Mouse (Mus musculus) left cerebral cortex, postnatal 25 days (tissue): ENCODE measurements around the gene Slfn5. TPM values are rescaled to one million over a fixed set of nuclear protein-coding genes. Genes with fewer than 3 reads are reported as not detected.
A peak's percentile ranks its signal among the peaks of the same experiment; 100 is the strongest.
"Not testable (repeated sequence)": the region's sequence is repeated elsewhere in the genome, so short reads cannot be mapped to it uniquely, and the experiment has no call there.

Experiments used
- DNase-seq, 2 experiments: peaks; one replicate each; pipeline ENCODE4 v3.0.0; 2022; ENCODE audit warnings: low spot score in 2 of 2, mixed read lengths in 1 of 2
- intact Hi-C: fragments of 180-260 bp; cut with DNase I; formaldehyde crosslinking; loops from one replicate; pipeline ENCODE4 v1.15.1; 2025
- total RNA-seq, 2 experiments: library from RNA; stranded (reverse); gene quantifications; 2 replicates each; pipeline ENCODE4 v1.2.3; 2021

Gene Slfn5
- total RNA-seq, 2 experiments from 2014 or later, result 4.4 to 4.5 TPM

DNA sequence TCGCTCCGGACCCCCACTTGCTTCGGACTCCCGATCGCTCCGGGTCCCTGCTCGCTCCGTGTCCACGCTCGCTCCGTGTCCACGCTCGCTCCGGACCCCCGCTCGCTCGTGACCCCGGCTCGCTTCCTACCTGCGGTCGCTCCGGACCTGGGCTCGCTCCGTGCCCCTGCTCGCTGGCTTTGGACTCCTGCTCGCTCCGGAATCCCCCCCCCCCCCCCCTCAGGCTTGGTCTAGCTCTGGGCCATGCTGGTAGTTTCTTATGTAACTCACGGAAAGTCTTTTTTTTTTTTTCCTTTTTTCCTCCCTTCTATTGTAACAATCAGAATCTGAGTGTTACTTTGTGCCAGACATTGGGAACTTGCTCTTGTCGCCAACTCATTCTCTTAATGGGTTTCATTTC lies 18.0 kb upstream of the Slfn5 start:
- intact Hi-C loops, result no loop called here
- DNase-seq, result no peak

DNA sequence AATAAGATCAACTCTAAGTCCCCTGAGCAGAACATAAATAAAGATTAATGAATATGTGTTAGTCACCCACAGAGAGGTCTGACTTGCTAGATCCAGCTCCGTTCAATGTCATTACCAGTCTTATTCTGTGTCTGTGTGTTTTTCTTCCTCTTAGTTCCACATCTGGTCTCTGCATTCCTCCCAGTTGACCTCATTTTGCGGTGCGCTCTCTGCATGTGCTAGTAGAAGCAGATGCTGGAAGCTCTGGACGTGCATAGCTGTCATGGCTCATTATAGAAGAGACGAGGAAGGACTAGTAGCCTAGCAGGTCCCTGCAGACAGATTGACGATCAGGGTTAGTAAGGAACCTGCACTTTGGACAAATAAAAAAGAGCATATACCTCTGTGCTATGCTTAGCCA lies 7.8 kb upstream of the Slfn5 start:
- intact Hi-C loops, result no loop called here
- DNase-seq, result no peak

DNA sequence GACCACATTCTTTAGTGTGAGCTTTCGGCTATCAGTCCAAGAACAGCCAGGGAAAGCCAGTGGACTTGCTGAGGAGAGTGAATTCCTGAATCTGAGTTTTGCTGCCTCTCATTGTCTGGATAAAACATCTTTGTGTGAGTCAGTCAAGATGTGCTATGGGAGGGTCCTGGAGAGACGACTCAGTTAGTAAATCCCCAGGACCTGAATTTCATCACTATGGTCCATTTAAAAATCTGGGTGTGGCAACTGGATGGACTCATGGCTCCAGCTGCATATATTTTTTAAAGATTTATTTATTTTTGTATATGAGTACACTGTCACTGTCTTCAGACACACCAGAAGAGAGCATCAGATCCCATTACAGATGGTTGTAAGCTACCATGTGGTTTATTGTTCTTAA lies 5.5 kb upstream of the Slfn5 start:
- no peak for DNase-seq
- intact Hi-C loops, result no loop called here

DNA sequence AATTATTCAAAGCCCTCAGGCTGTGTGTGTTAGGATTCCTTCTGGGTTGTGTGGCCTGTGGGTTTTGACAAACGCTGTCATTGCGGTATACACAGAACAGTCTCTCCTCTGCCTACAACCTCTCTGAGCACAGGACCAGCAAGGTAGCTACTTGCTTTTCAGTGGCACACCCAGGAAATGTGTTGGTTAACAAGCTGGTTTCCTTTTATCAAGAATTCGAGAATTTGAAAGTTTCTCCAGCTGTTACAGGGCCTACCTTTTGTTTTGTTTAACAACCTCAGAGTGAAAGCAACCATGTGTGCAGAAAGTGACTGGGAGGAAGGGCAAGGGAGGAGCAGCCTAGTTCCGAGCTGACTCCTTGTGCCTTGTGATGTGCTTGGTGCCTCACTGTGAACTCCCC lies 3.7 kb upstream of the Slfn5 start:
- intact Hi-C loops, result no loop called here
- DNase-seq, result no peak

DNA sequence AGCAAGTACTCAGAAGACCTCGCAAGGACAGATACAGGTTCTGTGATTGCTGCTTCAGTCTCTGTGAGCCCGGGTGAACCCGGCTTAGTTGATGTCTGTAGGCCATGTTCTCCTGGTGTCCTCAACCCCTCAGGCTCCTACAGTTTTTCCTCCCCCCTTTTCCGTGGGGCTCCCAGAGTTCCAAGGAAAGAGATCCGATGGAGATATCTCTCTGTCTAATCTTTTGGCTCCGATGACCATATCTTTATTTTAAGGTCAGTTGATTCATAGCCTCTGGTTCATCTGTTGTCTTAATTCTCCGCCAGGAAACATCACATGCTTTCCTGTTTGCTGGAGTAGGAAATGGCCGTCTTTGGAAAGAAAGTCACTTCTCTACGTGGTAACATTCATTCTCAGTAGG lies 2.1 kb upstream of the Slfn5 start:
- intact Hi-C loops, result no loop called here
- no peak for DNase-seq

DNA sequence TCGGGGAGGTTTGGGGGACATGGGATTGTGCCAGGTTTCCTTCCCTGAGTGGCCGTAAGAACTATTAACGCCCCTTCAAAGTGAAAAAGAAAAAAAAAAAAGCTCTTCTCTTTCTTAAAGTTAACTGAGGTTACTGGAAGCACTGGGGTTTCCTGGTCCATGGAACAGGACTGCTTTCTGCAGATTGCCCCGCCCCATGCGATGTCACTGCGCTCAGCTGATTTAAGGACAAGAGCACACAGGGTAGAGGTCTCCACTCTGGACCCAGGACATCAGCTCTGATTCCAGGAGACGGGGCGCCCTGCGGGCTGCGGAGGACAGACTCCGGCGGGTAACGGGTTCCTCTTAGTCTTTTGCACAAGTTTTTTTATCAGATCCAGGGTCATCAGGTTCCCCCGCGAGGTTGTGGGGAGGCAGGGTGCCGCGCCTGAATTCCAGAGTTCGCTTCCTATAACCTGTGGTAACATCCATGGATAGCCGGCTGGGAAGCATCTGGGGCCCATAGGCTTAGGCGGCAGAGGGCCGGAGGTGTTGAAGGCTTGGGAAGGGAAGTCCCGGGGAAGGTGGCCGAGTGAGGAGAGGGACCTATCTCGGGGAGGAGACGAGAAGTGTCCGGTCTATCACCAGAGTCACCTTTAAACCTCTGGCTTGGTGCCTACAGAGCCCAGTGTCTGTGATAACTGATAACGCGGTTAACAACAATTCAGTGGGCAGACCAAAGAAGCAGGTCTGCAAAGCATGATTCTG lies 889 bp downstream of the Slfn5 start:
- intact Hi-C loops, result no loop called here

DNA sequence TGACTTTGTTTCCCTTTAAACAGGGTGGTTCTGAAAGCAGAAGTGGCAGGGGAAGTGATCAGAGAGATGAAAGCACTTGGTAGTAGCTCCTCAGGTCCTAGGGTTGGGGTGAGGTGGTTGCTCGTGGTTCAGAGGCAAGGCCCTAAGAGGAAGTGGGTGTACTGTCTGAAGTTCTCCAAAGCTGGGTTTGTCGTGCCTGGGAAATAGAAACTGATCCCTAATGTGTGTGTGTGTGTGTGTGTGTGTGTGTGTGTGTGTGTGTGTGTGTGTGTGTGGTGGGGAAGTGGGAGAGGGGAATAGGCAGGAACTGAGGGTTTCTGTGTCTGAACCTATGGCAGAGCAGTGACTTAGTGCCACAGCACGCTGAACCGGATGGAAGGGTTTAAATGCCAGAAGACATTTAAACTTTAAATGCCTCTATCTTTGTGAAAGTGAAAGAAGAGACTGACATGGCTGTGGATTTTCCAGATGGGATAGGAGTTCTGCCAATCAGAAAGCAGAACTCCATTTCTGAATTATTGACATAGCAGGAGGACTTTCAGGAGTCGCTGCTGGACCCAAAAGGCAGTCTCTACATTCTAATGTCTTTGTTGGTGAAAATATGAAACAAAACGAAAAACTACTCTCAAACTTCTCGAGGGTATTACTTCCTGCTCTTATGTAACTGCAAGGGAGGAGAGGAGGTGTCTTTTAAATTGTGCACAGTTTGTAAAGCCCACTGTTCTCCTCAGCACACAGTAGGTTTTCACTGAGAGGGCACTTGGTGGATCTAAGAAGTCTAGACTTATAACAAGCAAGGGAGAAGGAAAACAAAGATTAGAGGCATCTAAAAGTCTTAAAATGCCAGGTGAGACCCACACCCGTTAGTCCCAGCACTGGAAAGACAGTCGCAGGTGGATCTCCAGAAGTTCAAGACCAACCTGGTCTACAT lies 1.7 kb downstream of the Slfn5 start:
- intact Hi-C loops, result no loop called here
- DNase-seq, result no peak

More for the DNA sequence above, 889 bp downstream of the Slfn5 start:
- DNase-seq, result no peak

DNA sequence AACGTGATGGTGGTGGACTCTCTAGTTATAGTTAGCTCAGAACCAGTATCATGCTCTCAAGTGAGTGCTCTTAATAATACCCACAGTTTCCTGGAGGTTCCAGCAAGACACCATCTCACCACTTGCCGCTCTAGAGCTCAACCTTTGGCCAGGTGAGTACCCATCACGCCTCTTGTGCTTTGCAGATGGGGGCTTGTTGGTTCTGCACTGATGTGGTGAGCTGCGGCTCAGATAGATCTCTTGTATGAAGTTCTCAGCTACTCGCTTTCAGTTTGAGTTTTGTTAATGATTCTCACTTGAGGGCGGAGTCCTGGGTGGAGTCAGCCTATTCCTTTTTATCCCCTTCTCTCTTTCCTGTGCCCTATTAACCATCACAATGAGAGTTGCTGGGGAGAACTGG lies 3.5 kb downstream of the Slfn5 start:
- DNase-seq, result no peak
- intact Hi-C loops, result no loop called here

DNA sequence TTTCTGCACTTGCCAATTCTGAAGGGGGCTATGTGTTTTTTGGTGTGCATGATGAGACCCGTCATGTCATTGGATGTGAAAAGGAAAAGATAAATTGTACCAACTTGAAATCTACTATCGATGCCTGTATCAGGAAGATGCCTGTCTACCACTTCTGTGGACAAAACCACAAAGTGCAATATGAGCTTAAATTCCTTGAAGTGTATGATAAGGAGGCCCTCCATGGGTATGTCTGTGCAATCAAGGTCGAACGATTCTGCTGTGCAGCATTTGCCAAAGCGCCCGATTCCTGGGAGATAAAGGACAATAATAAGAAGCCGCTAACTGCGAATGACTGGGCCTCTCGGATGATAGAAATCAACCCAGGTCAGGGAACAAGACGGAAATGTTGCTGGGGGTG lies 5.8 kb downstream of the Slfn5 start:
- intact Hi-C loops, result no loop called here
- DNase-seq, result no peak

DNA sequence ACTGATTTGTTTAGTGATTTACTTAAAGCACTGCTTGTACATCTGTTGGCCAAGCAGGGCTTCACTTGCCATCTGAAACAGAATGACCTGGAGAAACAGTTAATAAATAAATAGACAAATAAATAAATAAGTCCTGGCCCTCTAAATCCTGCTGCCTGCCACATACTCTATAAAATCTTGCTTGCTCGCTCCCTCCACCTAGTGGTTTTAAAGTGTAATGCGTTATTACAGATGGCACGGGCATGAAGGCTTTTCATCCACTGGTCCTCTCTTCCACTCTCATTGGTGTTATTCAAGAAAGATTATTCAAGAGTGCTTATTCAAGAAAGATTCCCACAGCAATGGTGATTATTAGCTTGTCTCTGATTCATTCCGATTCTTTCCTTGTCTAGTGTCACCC lies 8.5 kb downstream of the Slfn5 start:
- intact Hi-C loops, result loop anchor here (2.0 kb wide), 1 partner anchor 43 kb away; no protein-coding TSS in a partner anchor
- peak; percentile 15 to 16 for DNase-seq

DNA sequence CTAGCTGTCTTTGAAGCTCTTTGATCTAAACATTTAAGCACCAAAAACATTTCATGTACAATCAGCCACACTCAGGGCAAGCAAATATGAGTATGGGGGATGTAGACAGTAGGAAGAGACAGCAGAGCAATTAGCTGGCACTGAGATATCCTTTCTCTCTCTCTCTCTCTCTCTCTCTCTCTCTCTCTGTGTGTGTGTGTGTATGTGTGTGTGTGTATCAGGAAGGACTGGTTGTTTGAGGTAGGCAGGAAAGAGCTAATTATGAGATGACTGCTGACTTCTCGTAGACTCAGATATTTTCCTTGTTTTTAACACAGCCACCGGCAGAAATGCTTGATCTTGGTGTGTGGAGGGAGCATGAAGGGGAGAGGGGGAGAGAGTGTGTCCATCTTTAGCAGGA lies 10.6 kb downstream of the Slfn5 start:
- intact Hi-C loops, result no loop called here

DNA sequence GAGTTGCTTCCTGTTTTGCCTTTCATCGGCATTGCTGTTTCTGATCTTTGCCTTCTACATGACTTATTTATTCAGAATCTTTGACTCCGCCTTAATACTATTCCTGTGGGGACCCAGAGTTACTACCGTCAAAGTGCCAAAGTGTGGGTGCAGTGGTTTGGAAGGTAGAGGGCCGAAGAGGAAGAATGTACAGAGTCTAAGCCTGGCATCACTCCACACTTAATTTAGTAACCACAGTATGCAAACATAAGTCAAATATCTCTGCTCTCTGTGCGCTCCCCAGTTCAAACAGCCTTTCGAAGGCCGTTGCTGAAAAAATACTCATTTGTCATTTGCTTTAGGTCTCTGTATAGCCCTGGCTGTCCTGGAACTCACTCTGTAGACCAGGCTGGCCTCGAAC lies 11.1 kb downstream of the Slfn5 start:
- no peak for DNase-seq

More for the DNA sequence above, 10.6 kb downstream of the Slfn5 start:
- no peak for DNase-seq

DNA sequence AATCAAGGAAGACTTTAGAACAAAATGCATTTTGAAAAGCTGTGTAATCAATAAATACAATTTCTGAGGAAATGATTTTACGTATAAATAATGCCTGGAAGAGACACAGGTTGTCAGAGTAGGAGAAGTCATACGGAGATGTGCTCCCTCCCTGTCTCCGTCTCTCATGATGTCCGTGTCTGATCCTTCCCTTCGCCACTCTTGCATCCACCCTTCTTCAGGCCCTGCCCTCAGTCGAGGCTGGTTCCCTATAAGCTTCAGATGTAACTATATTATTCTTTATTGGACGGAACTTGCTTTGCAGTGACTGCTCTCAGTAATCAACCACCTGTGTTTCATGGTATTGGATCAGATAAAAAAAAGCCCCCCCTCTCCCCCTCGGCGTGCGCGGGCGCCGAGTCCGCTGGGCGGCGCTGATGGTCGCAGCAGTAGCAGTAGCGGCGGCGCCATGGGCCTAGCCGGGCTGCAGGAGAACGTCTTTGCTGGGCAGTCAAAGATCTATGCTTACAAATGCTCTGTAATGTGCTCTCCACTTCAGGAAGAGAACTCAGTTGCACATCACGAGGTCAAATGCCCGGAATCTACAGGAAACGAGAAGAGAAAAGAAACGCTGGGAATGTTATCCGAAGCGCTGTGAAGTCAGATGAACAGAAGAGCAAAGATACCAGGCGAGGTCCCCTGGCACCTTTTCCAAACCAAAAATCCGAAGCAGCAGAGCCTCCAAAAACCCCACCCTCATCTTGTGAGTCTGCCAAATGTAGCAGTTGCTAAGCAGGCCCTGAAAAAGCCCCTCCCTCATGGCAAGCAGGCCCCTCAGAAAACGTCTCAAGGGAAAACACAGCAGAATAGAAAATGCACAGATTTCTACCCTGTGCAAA lies 19.8 kb downstream of the Slfn5 start:
- peak; percentile 9 to 15 for DNase-seq
- intact Hi-C loops, result no loop called here

More for the DNA sequence above, 11.1 kb downstream of the Slfn5 start:
- intact Hi-C loops, result no loop called here

DNA sequence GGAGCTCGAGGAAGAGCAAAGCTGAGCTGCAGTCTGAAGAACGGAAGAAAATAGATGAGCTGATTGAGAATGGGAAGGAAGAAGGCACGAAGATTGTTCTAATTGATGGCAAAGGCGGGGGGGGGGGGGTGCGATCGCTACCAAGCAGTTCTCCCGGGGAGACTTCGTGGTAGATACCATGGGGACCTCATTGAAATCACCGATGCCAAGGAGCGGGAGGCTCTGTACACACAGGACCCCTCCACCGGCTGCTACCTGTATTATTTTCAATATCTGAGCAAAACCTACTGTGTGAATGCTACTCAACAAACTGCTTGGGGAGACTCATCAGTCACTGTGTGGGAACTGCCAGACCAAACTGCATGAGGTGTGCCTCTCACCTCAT lies 20.4 kb downstream of the Slfn5 start:
- intact Hi-C loops, result no loop called here
- DNase-seq, result no peak

DNA sequence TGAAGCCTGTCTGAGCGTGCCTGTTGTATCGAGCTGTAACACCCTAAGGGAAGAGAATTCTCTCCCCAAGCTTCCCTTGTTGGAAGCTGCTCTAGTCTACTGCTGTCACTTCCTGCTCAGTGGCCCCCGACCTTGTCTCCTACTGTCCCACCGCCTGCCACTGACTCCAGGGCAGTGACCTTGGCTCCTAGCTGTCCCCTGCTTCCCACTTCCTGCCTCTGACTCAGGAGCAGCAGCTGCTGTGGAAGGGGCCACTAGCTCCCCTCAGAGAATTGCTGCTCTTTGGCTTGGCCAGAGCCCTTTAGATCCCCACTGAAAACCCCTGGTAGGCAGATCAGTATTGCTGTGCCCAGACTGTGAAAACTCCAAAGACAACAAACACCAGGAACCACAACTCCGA lies 22.8 kb downstream of the Slfn5 start:
- intact Hi-C loops, result no loop called here
- DNase-seq, result no peak

DNA sequence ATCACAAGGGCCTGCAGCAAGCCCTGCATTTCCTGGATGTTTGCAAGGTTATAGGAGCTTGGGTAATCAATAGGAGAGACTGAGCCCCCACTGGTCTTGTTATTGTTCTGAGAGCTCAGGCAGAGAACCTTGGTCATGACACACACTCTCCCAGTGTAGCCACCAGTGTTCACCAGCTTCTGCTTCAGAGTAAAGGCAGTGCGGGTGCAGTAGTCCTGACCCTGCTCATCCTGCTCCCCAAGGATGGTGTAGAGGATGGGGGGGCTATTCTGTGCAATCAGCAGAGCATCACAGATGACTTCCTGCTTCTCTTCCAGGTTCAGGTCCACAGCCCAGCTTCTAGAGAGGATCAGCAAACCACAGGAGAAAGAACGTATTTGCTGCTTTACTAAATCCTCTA lies 31.3 kb downstream of the Slfn5 start:
- DNase-seq, intact Hi-C loops: not testable (repeated sequence)

DNA sequence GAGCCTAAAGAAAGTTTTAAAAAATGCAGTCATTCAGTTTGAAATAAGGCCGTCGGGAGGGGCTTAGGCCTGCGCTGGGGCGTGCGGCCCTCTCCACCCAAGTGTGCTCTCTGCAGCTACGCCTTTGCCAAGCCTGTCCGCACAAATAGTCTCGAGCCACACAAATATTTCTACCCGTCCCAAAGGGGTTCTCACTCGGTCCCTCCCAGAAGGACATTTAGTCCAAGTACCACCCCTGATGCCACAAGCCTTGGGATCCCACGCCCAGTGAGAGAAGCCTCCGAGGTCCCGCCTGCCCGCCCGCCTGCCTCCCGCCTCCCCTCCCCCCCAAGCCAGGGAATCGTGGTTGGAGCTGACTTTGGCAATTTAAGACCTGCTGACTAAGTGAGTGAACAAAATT lies 32.0 kb downstream of the Slfn5 start:
- intact Hi-C loops, result no loop called here
- no peak for DNase-seq

DNA sequence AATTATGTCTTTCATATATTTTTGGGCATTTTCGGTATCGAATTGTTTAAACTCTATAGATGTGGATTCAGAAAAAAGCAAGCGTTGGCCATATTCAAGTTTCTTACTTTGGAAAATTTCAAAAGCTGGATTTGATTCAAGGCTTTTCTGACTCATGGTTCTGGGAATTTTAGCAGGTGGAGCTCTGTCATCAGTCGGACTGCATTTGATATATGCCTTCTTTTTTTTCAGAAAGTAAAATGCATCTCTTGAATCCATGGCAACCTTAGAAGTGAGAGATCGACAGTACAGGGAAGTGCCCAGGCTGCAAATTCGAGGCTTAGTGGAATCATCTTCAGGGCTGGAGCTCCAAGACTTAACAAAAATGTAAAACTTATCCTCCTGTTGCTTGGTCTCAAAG lies 36.5 kb downstream of the Slfn5 start:
- intact Hi-C loops, result no loop called here

DNA sequence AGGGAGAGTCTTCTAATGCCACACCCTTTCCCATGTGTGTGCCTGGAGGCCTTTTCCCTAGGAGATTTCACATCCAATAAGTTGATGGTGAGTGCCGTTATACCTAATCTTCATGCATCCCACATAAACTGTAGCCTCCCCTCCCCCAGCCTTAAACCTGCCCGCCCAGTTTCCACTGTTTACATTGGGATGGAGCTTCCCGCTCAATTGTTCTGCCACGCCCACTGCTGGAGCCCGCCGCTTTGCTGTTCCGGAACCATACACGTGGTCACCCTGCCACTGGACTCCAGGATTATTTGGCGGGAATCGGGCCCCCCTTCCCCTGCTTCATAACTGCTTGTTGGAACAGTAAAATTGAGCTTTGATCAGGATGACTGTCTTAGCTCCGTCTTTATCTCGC lies 38.2 kb downstream of the Slfn5 start:
- DNase-seq, result no peak
- intact Hi-C loops, result no loop called here

More for the DNA sequence above, 36.5 kb downstream of the Slfn5 start:
- DNase-seq, result peak in 1 of 2 experiments; percentile 55
